Mouse (Mus musculus) heart, embryonic 10.5 days (tissue): ENCODE results near the gene Picalm. TPM values are rescaled to one million over a fixed set of nuclear protein-coding genes. Genes with fewer than 3 reads are reported as not detected.

Experiments
- DNase-seq: peaks from one replicate; pipeline ENCODE4 v3.0.0-alpha.2; 2017; ENCODE audit warnings: low spot score
- H3K27ac ChIP-seq: fragments of 300-500 bp; sonication (generic); 2 replicates; pipeline ENCODE4 v1.5.1; 2016; ENCODE audit warnings: mild to moderate bottlenecking
- H3K27me3 ChIP-seq: fragments of 300-500 bp; sonication (generic); 2 replicates; pipeline ENCODE4 v1.6.1; 2016; ENCODE audit warnings: mild to moderate bottlenecking; ENCODE audit not compliant: poor library complexity, insufficient read depth, severe bottlenecking
- H3K36me3 ChIP-seq: fragments of 300-500 bp; sonication (generic); 2 replicates; pipeline ENCODE4 v1.6.1; 2016; ENCODE audit warnings: mild to moderate bottlenecking, moderate library complexity
- H3K4me1 ChIP-seq: fragments of 300-500 bp; sonication (generic); 2 replicates; pipeline ENCODE4 v1.6.1; 2016; ENCODE audit warnings: mild to moderate bottlenecking
- H3K4me3 ChIP-seq: fragments of 300-500 bp; sonication (generic); 2 replicates; pipeline ENCODE4 v1.5.1; 2016; ENCODE audit warnings: mild to moderate bottlenecking, moderate library complexity
- H3K9me3 ChIP-seq: fragments of 300-500 bp; sonication (generic); 2 replicates; pipeline ENCODE4 v1.6.1; 2016; ENCODE audit warnings: mild to moderate bottlenecking, moderate library complexity
- WGBS: fragments of 180-500 bp; shearing (Covaris S2); methylation state at CpG from one replicate; pipeline ENCODE4 v1.1.7; 2016; 5-methylcytosine and 5-hydroxymethylcytosine counted together
- polyA plus RNA-seq: library from polyadenylated mRNA; unstranded; fragments of >200 nt; fragmentation: Nextera tagmentation; extraction: Ambion mirVana; gene quantifications from 2 replicates; pipeline ENCODE4 v1.2.1, GENCODE M21; 2016

Picalm gene
- polyA plus RNA-seq, 1 experiment from 2014 or later, result 29.5 TPM

DNA sequence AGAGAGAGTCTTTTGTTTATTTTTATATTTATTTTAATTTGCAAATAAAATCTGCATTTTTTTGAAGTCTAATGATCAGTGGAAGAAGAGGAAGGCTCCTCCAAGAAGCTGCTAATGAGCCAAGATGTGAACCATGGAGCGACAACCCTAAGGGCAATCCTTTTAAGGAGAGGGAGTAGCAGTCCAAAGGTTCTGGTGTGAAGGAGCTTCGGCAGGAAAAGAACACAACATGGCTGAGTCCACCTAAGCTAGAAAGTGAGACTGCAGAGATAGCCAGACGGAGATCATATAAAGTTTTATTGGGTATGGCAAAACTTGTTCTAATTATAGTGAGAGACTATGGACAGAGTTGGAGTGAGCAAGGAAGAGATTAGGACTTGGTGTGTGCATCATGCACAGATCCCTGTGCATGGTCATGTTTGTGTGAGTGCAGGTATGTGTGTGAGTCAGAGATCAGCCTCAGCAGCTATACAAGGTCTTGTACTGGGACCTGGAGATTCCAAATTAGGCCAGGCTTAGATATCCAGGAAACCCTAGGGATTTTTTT is 29.3 kb upstream of the Picalm start:
- Histone ChIP-seq H3K4me3 (no peak overlapping the region), H3K36me3 (no peaks in the 10 kb centered on the region), H3K9me3 (no peaks in the 10 kb centered on the region), H3K4me1 (peaks cover 8% of the 10 kb centered on the region; the same call in 1 of the 2 replicates), H3K27me3 (no peaks in the 10 kb centered on the region), H3K27ac (no peak overlapping the region)
- 82% methylated on average over 3 of the region's 3 CpGs for WGBS
- DNase-seq, result no peak

DNA sequence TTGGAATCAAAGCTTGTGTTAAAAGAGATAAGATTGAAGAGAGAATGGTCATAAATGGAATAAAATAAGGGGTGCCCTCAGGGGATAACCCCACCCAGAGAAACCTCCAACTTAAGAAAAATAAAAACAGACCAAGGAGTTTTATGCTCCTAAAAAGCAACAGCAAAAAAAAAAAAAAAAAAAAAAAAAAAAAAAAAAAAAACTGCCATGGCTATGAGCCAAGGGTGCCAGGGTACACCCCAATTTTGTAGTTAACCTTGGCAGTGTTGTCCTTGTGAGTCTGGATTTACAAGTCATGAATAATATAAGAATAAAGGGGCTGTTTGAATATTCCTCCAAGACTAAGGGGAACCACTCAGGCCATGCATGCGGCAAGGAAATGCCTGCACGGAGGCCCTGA is 13.9 kb upstream of the Picalm start:
- Histone ChIP-seq H3K4me1 (no peaks in the 10 kb centered on the region; the same call in 1 of the 2 replicates), H3K36me3 (no peaks in the 10 kb centered on the region), H3K27me3 (no peaks in the 10 kb centered on the region), H3K9me3 (no peaks in the 10 kb centered on the region), H3K4me3 (no peak overlapping the region), H3K27ac (no peak overlapping the region)
- no peak for DNase-seq
- 94% methylated on average over 2 of the region's 2 CpGs for WGBS

- Histone ChIP-seq H3K27me3 (no peaks in the 10 kb centered on the region), H3K27ac (no peak overlapping the region), H3K4me3 (no peak overlapping the region), H3K9me3 (no peaks in the 10 kb centered on the region), H3K4me1 (no peaks in the 10 kb centered on the region; the same call in 1 of the 2 replicates), H3K36me3 (no peaks in the 10 kb centered on the region; the same call in 1 of the 2 replicates)
- DNase-seq, result no peak
- 80% methylated on average over 4 of the region's 4 CpGs for WGBS
Observed at GRCm38 (mm10) chr7:90120106-90120505, 9.9 kb upstream of the Picalm start.

DNA sequence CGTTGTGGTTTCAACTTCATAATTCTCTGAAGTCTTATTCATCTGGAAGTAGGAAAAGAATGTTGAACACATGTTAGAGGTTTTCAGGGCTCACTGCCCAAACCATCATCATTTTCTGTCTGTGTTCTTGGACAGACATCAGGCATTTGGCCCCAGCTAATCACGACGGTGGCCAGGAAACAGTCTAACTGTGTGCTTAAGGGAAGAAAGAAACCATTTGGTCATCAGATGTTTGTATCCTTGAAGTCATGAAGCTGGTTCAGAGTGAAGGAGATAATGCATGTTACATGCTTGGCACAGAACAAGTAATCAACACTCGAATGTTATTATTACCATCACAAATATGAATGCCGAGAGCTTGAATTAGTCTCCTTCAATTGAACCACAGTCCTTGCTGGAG is 5.0 kb upstream of the Picalm start:
- H3K9me3 ChIP-seq, result no peaks in the 10 kb centered on the region
- 90% methylated on average over 5 of the region's 5 CpGs for WGBS
- no peak for DNase-seq
- H3K4me1 ChIP-seq, result peaks cover 10% of the 10 kb centered on the region
- H3K27ac ChIP-seq, result no peak overlapping the region
- no peaks in the 10 kb centered on the region; the same call in 1 of the 2 replicates for H3K36me3 ChIP-seq
- H3K27me3 ChIP-seq, result no peaks in the 10 kb centered on the region
- no peak overlapping the region for H3K4me3 ChIP-seq

DNA sequence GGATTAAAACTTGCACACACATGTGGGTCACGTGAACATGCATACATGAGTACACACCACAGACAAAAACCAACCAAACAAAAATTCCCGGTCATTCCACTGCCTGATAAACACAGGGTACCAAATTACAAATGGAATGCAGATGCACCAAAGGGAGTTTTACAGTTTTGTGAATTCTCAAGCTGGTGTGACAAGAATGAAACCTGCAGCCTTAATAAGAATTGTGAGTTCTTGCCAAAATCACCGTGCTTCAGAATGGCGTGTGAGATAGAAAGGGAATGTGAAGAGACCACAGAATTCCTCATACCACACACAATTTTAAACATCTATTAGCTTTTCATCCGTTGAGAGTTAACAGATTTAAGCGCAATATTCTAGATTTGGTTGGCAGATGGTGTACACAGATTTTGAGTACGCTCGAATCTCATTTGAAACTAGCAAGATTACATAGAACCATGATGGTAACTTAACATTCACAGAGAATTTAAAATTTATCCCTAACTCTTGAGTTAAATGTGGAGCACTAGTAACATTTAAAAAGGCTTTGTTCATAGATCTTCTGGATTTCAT is 1.3 kb upstream of the Picalm start:
- H3K27me3 ChIP-seq, result no peaks in the 10 kb centered on the region
- H3K9me3 ChIP-seq, result no peaks in the 10 kb centered on the region
- peak overlapping the region; percentile 85 for H3K4me3 ChIP-seq
- peak overlapping the region; percentile 98 for H3K27ac ChIP-seq
- no peaks in the 10 kb centered on the region; the same call in 1 of the 2 replicates for H3K36me3 ChIP-seq
- peaks cover 10% of the 10 kb centered on the region for H3K4me1 ChIP-seq
- DNase-seq, result no peak
- WGBS, result 67% methylated on average over 8 of the region's 8 CpGs

DNA sequence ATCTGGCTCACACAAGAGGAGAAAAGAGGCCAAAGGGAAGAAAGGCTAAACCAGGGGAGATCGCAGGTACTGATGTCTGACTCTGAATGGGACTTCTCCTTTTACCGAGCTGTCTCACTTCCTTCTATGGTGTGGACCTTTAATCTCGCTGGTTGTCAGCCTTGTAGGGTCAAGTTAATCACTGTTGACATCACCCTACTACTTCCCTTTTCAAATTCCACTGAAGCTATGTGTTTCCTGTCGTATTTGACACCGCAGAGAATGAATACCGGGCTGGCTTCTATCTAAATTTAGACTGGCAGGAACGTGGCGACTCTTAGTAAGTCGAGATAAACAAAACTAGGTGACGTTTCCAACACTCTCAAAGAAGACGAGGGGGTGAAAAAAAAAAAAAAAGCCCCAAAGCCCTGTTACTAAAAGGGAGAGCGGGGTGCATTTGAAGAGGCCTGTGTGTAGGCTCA is 712 bp upstream of the Picalm start:
- under 1% methylated on average over 12 of the region's 12 CpGs for WGBS
- Histone ChIP-seq H3K27me3 (no peaks in the 10 kb centered on the region), H3K4me1 (peaks cover 10% of the 10 kb centered on the region), H3K4me3 (peak overlapping the region; percentile 85), H3K36me3 (no peaks in the 10 kb centered on the region; the same call in 1 of the 2 replicates), H3K27ac (peak overlapping the region; percentile 98), H3K9me3 (no peaks in the 10 kb centered on the region)
- DNase-seq, result peak; percentile 85

- peak overlapping the region; percentile 98 for H3K27ac ChIP-seq
- peak overlapping the region; percentile 85 for H3K4me3 ChIP-seq
- under 1% methylated on average over 39 of the region's 39 CpGs for WGBS
- no peaks in the 10 kb centered on the region for H3K9me3 ChIP-seq
- H3K4me1 ChIP-seq, result peaks cover 7% of the 10 kb centered on the region
- H3K36me3 ChIP-seq, result no peaks in the 10 kb centered on the region
- peak; percentile 81 for DNase-seq
- no peaks in the 10 kb centered on the region for H3K27me3 ChIP-seq
Observed at GRCm38 (mm10) chr7:90130501-90131375, 725 bp downstream of the Picalm start.

- Histone ChIP-seq H3K27me3 (no peaks in the 10 kb centered on the region), H3K27ac (peak overlapping the region; percentile 98)
- DNase-seq, result no peak
Observed at GRCm38 (mm10) chr7:90131376-90131651, 1.3 kb downstream of the Picalm start.

DNA sequence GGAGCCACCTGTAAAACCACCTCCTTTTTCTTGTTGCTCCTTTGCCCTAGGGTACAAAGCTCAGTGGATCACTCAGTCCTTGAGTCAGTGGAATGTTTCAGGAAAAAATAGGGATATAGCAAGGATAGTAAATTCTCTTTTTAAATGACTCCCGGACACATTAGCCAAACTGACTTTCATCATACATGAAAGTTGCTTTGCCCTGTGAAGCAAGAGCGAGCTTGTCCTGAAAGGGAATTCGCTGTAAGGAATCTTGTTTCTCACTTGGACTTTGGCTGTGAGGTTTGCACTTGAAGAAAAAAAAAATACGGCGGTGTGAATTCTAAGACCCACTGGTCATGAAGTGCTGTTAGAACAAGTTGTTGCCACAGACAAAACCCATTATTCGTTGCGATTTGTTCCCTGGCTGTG is 1.8 kb downstream of the Picalm start:
- H3K36me3 ChIP-seq, result no peaks in the 10 kb centered on the region

More at GRCm38 (mm10) chr7:90131376-90131651, 1.3 kb downstream of the Picalm start:
- Histone ChIP-seq H3K4me1 (peaks cover 7% of the 10 kb centered on the region), H3K36me3 (no peaks in the 10 kb centered on the region), H3K9me3 (no peaks in the 10 kb centered on the region), H3K4me3 (peak overlapping the region; percentile 85)
- 0% methylated on average over 2 of the region's 2 CpGs for WGBS

DNA sequence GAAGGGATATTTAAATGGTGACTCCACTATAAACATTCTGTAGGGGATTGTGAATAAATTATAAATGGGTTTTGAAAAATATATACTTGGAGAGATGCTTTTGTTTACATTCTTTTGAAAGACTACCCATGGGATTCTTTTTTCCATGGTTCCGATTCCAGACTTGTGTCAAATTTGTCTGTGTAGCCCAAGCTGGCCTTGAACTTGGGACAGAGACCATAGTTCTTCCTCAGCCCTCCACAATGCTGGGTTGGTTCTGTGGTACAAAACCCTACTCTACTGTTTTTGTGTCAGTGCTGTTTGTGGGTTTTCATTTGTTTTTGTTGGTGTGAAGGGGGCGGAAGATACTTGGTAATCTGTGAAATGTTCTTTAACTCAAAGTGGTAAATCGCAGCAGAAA is 2.3 kb downstream of the Picalm start:
- no peaks in the 10 kb centered on the region for H3K9me3 ChIP-seq
- peaks cover 7% of the 10 kb centered on the region for H3K4me1 ChIP-seq
- H3K4me3 ChIP-seq, result peak overlapping the region; percentile 85
- no peaks in the 10 kb centered on the region for H3K36me3 ChIP-seq
- H3K27ac ChIP-seq, result peak overlapping the region; percentile 98
- DNase-seq, result no peak
- no peaks in the 10 kb centered on the region for H3K27me3 ChIP-seq
- WGBS, result 53% methylated on average over 3 of the region's 3 CpGs

More for the DNA sequence above, 1.8 kb downstream of the Picalm start:
- Histone ChIP-seq H3K9me3 (no peaks in the 10 kb centered on the region), H3K4me3 (peak overlapping the region; percentile 85), H3K27me3 (no peaks in the 10 kb centered on the region), H3K27ac (peak overlapping the region; percentile 98), H3K4me1 (peaks cover 7% of the 10 kb centered on the region)
- peak; percentile 75 for DNase-seq
- 12% methylated on average over 7 of the region's 7 CpGs for WGBS

GRCm38 (mm10) chr7:90136736-90137135 is 6.7 kb downstream of the Picalm start:
- no peaks in the 10 kb centered on the region; the same call in 1 of the 2 replicates for H3K4me1 ChIP-seq
- H3K36me3 ChIP-seq, result no peaks in the 10 kb centered on the region
- no peak for DNase-seq
- no peaks in the 10 kb centered on the region for H3K9me3 ChIP-seq
- H3K27me3 ChIP-seq, result no peaks in the 10 kb centered on the region
- H3K27ac ChIP-seq, result no peak overlapping the region
- H3K4me3 ChIP-seq, result no peak overlapping the region
- 85% methylated on average over 3 of the region's 3 CpGs for WGBS

DNA sequence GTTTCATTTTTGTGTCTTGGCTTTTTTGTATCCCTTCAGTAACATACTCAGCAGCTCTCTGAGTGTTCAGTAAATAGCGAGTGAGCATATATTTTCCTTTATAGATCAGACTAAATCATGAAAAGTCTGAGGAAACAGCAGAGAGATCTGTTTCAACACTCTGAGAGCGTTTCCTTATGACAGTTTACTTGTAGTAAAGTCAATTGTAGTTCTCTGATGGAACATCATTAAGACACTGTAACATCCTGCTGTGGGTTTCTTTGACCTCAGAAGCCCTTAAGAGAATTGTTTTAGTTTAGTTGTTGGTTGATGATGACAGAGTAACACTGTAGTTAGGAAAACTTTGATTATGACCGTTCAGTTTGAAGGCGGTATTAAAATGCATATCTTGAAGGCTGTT is 8.3 kb downstream of the Picalm start:
- no peaks in the 10 kb centered on the region for H3K9me3 ChIP-seq
- WGBS, result 82% methylated on average over 4 of the region's 4 CpGs
- no peak overlapping the region for H3K27ac ChIP-seq
- no peaks in the 10 kb centered on the region for H3K27me3 ChIP-seq
- no peak for DNase-seq
- H3K4me3 ChIP-seq, result no peak overlapping the region
- peaks cover 6% of the 10 kb centered on the region; the same call in 1 of the 2 replicates for H3K4me1 ChIP-seq
- no peaks in the 10 kb centered on the region for H3K36me3 ChIP-seq

DNA sequence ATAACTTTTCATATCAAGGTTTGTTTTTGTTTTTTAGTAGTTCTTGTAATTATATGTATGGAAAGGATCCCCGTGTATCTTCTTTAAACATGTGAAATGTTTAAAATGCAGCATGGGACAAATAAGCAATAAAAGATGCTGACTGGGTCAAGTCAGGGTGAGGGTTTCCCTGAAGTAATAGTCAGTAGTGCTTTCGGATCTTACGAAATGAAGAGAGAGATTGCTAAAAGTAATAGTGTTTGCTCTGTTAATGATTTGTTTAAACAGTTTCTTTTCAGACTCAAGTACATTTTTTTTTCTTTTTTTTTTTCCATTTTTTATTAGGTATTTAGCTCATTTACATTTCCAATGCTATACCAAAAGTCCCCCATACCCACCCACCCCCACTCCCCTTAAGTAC is 10.3 kb downstream of the Picalm start:
- DNase-seq, result no peak
- Histone ChIP-seq H3K27ac (no peak overlapping the region), H3K4me1 (peaks cover 12% of the 10 kb centered on the region; the same call in 1 of the 2 replicates), H3K9me3 (no peaks in the 10 kb centered on the region), H3K36me3 (no peaks in the 10 kb centered on the region), H3K27me3 (no peaks in the 10 kb centered on the region), H3K4me3 (no peak overlapping the region)
- 84% methylated on average over 3 of the region's 3 CpGs for WGBS
